Mouse (Mus musculus) G1E (cell line): ENCODE measurements at regions not wholly inside any gene's neighbourhood (a gene's known extent, or its start where the extent isn't known, plus 50 kb on each side); places are given as distances from the start of the nearest gene placed in this dataset.
"Not testable (repeated sequence)": the region's sequence is repeated elsewhere in the genome, so short reads cannot be mapped to it uniquely, and the experiment has no call there.

Experiments
- ATAC-seq: 2 replicates; pipeline ENCODE4 v1.8.0; 2016; ENCODE audit warnings: mild to moderate bottlenecking; ENCODE audit not compliant: insufficient number of reproducible peaks, poor library complexity, low FRiP score, severe bottlenecking; ENCODE audit errors: extremely low read depth
- DNase-seq: peaks from one replicate; pipeline ENCODE4 v3.0.0; 2012; ENCODE audit warnings: low spot score
- H3K27me3 ChIP-seq: 2 replicates; pipeline ENCODE4 v1.6.1; 2012; ENCODE audit warnings: mild to moderate bottlenecking, low read length, inconsistent platforms; ENCODE audit not compliant: insufficient read depth
- H3K36me3 ChIP-seq: replicated peaks from 2 replicates; pipeline ENCODE3; 2012; ENCODE audit warnings: mild to moderate bottlenecking, inconsistent platforms
- H3K4me1 ChIP-seq: 2 replicates; pipeline ENCODE4 v1.6.1; 2012; ENCODE audit warnings: low read depth, low read length, inconsistent platforms, mixed read lengths; ENCODE audit not compliant: insufficient read depth
- H3K4me3 ChIP-seq: 2 replicates; pipeline ENCODE4 v1.5.1; 2012; ENCODE audit warnings: low read depth, mild to moderate bottlenecking, inconsistent platforms, low read length, moderate library complexity, mixed read lengths
- H3K9me3 ChIP-seq: replicated peaks from 2 replicates; pipeline ENCODE4 v1.6.1; 2012; ENCODE audit warnings: inconsistent platforms
- CTCF ChIP-seq: IDR thresholded peaks from 2 replicates; pipeline ENCODE4 v1.5.1; 2012; ENCODE audit warnings: low read depth, low read length, inconsistent platforms, mixed read lengths
- GATA1 ChIP-seq: IDR thresholded peaks from 2 replicates; pipeline ENCODE4 v1.6.1; 2012; ENCODE audit warnings: borderline replicate concordance, low read length, inconsistent platforms, mixed read lengths
- GATA2 ChIP-seq: IDR thresholded peaks from 2 replicates; pipeline ENCODE4 v1.6.1; 2012; ENCODE audit warnings: low read depth, low read length, inconsistent platforms, borderline replicate concordance
- POLR2AphosphoS5 ChIP-seq: IDR thresholded peaks from 2 replicates; pipeline ENCODE4 v1.6.1; 2012; ENCODE audit warnings: low read depth, low read length, inconsistent platforms; ENCODE audit not compliant: insufficient replicate concordance
- TAL1 ChIP-seq: conservative IDR thresholded peaks from 2 replicates; pipeline ENCODE4 v1.6.1; 2012; ENCODE audit warnings: low read depth, low read length, inconsistent platforms, mixed read lengths

DNA sequence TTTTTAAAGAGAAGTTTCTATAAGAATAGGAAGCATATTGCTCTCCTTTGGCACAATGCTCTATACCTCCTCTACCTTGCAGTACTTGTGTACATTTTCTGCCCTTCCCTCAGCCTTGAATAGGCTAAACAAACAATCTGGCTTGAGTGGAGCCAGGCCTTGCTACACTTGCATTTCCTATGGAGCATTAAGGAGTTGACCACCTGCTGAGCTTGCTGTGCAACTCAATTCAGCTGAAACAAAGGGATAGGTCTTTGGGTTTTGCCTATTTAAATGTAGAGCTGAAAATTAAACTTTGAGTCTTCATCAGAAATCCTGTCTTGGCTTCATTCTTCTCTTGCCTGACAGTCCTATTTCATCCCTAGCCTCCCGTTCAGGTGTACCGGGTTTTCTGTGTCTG is 124.0 kb downstream of the Cox7c start:
- Histone ChIP-seq H3K4me3 (no peak overlapping the region), H3K27me3 (no peaks in the 10 kb centered on the region), H3K36me3 (no peaks in the 10 kb centered on the region), H3K9me3 (no peaks in the 10 kb centered on the region), H3K4me1 (no peaks in the 10 kb centered on the region)
- DNase-seq (no peak), ATAC-seq (no peak)
- no peak for TF ChIP-seq CTCF
- no peak for TF ChIP-seq POLR2AphosphoS5
- TF ChIP-seq GATA1: no peak
- TF ChIP-seq TAL1: no peak
- TF ChIP-seq GATA2: no peak

DNA sequence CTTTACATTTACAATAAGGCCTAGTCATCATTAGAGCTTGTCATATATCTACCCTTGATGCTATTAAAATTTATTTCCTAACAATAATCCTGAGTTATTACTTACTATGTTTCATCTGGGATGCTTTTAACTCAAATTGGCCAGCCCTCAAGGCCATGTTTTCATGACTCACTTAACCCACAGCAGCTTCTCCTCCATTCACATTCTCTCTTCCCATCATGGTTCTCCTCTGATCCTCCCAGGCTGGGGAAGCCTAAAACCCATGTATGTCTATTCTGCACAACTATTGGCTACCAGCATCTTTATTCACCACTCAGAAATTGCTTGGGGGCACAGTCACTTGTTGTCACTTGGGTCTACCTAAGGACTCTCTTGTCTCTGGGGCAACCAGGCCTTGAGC is 144.9 kb downstream of the Cox7c start:
- no peak for ATAC-seq

DNA sequence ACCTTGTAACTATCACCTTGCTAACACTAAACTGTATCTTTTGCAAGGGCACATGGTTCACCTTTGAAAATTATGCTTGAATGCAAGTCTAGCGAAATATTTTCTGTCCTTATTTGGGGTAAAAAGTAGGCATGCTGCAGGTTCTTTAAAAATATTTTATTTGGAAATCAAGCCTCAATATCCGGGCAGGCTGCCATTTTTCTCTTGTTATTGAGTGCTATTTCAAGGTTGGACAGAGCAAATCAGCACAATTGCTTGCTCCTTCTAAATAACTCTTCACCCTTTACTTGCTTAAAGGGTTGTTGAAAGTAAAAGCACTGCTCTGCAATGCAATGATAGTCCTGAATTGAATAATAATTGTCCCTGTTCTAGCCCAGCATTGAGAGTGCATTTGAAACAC is 149.0 kb downstream of the Cox7c start:
- H3K4me3 ChIP-seq: no peak overlapping the region
- H3K36me3 ChIP-seq: no peaks in the 10 kb centered on the region
- H3K27me3 ChIP-seq: no peaks in the 10 kb centered on the region
- ATAC-seq: no peak
- H3K4me1 ChIP-seq: no peaks in the 10 kb centered on the region
- TF ChIP-seq CTCF (no peak), GATA2 (no peak), GATA1 (no peak), TAL1 (no peak), POLR2AphosphoS5 (no peak)
- no peaks in the 10 kb centered on the region for H3K9me3 ChIP-seq
- DNase-seq: no peak

More for the DNA sequence above, 144.9 kb downstream of the Cox7c start:
- Histone ChIP-seq H3K9me3 (no peaks in the 10 kb centered on the region), H3K4me3 (no peak overlapping the region), H3K36me3 (no peaks in the 10 kb centered on the region), H3K4me1 (no peaks in the 10 kb centered on the region), H3K27me3 (no peaks in the 10 kb centered on the region)
- no peak for DNase-seq
- TF ChIP-seq GATA2 (no peak), GATA1 (no peak), POLR2AphosphoS5 (no peak), CTCF (no peak), TAL1 (no peak)

DNA sequence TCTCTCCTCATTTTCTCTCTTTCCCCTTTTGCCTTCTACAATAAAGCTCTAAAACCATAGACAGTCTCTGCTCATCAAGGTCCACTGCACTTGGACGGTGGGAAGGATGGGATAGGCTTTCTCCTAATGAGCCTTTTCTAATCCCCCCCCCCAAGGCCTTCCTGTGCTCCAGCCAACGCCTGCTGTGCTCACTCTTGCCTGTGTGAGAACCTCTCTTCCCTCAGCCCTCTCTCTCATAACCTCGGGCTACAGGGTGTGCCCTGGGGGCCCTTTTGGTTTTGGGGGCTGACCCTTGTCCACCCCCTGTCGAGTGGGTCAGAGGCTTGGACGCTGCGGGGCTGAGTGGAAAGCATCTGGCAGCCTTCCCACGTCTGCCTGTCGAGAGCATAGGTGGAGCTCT is 151.6 kb downstream of the Cox7c start:
- DNase-seq (no peak), ATAC-seq (no peak)
- Histone ChIP-seq H3K9me3 (no peaks in the 10 kb centered on the region), H3K4me1 (no peaks in the 10 kb centered on the region), H3K36me3 (no peaks in the 10 kb centered on the region), H3K4me3 (no peak overlapping the region), H3K27me3 (no peaks in the 10 kb centered on the region)
- no peak for TF ChIP-seq CTCF
- TF ChIP-seq GATA1: no peak
- TF ChIP-seq GATA2: no peak
- TF ChIP-seq POLR2AphosphoS5: no peak
- TF ChIP-seq TAL1: no peak

DNA sequence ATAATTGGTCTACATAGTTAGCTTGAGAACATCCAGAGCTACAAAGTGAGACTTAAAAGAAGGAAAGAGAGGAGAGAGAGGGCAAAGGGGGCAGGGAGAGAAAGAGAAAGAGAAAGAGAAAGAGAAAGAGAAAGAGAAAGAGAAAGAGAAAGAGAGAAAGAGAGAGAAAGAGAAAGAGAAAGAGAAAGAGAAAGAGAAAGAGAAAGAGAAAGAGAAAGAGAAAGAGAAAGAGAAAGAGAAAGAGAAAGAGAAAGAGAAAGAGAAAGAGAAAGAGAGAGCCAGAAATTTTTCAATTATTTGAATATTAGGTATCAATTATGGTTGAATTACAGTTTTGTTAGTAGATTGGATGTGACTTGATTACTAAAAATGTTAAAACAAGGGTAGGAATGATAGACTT is 156.9 kb downstream of the Cox7c start:
- H3K9me3 ChIP-seq, H3K36me3 ChIP-seq, DNase-seq, H3K27me3 ChIP-seq, H3K4me1 ChIP-seq, H3K4me3 ChIP-seq, ATAC-seq: not testable (repeated sequence)

DNA sequence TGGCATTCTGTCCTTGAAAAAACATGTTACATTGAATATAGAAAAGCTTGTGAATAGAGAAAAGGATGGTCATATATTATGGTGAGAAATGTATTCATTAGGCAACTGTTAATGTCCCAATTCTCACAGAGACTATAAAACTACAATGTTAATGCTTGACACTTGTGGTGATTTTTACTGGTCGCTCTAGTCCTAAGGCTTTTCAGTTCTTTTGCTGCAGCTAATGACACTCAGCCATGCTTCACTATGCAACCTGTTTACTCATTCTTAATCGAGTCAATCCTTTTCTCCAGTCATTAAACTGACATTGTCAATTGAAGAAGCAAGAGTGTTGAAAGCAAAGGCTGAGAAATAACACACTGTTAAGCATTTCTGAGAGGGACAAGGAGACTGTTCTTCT is 163.9 kb downstream of the Cox7c start:
- no peaks in the 10 kb centered on the region for H3K36me3 ChIP-seq
- H3K4me3 ChIP-seq: no peak overlapping the region
- TF ChIP-seq GATA2 (no peak), GATA1 (no peak), TAL1 (no peak), CTCF (no peak), POLR2AphosphoS5 (no peak)
- no peak for ATAC-seq
- H3K9me3 ChIP-seq: no peaks in the 10 kb centered on the region
- DNase-seq: no peak
- no peaks in the 10 kb centered on the region for H3K4me1 ChIP-seq
- no peaks in the 10 kb centered on the region for H3K27me3 ChIP-seq

DNA sequence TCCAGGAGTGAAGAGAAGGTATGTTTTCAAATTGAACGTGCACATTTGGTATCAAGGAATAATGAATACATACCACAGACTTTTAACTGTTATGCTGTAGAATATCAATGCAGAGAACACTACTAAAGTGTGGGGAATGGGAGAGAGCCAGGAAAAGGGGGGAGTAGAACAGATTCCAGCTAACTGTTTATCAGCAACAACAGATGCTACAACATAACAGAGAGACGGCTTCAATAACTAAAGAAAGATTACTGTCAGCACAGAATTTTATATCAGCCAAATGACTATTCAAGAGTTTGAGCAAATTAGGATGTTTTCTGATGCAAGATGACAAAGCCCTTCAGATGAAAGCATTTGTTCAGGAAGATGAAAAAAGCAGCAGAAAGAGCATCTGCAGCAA is 183.0 kb downstream of the Cox7c start:
- TF ChIP-seq POLR2AphosphoS5: no peak
- no peak for TF ChIP-seq TAL1
- TF ChIP-seq CTCF: no peak
- Histone ChIP-seq H3K9me3 (no peaks in the 10 kb centered on the region), H3K27me3 (no peaks in the 10 kb centered on the region), H3K4me3 (no peak overlapping the region), H3K36me3 (no peaks in the 10 kb centered on the region), H3K4me1 (no peaks in the 10 kb centered on the region)
- DNase-seq (no peak), ATAC-seq (no peak)
